Mouse (Mus musculus) natural killer cell, adult 2 months (primary cell): ENCODE data around the gene Entr1.

Experiments used
- DNase-seq, 2 experiments: peaks; one replicate each; pipeline ENCODE4 v3.0.0; 2022; ENCODE audit warnings: low spot score in 2 of 2

The Entr1 gene

GRCm38 (mm10) chr2:26389154-26389690 lies at the start of gene Entr1, which contains the start of gene Pmpca:
Entr1 (minus strand) TSS chr2:26389316.
Pmpca (plus strand) TSS chr2:26389339.
- DNase-seq: peak; percentile 74 to 80

GRCm38 (mm10) chr2:26438373-26438772 lies 49.3 kb upstream of the Entr1 start:
- no peak for DNase-seq

GRCm38 (mm10) chr2:26437221-26437620 lies 48.1 kb upstream of the Entr1 start:
- DNase-seq: no peak

GRCm38 (mm10) chr2:26434791-26435572 lies 45.9 kb upstream of the Entr1 start:
- DNase-seq: no peak

- DNase-seq: no peak
Observed at GRCm38 (mm10) chr2:26429851-26430250, 40.7 kb upstream of the Entr1 start.

GRCm38 (mm10) chr2:26424541-26424940 lies 35.4 kb upstream of the Entr1 start:
- no peak for DNase-seq

- DNase-seq: no peak
Observed at GRCm38 (mm10) chr2:26423086-26423485, 34.0 kb upstream of the Entr1 start.

- DNase-seq: no peak
Observed at GRCm38 (mm10) chr2:26421969-26422368, 32.9 kb upstream of the Entr1 start.

GRCm38 (mm10) chr2:26418120-26418519 lies 29.0 kb upstream of the Entr1 start:
- no peak for DNase-seq

- DNase-seq: no peak
Observed at GRCm38 (mm10) chr2:26417066-26417465, 27.9 kb upstream of the Entr1 start.

GRCm38 (mm10) chr2:26410931-26411411 lies 21.9 kb upstream of the Entr1 start:
- DNase-seq: no peak

- DNase-seq: no peak
Observed at GRCm38 (mm10) chr2:26410091-26410490, 21.0 kb upstream of the Entr1 start.

- no peak for DNase-seq
Observed at GRCm38 (mm10) chr2:26409362-26409761, 20.2 kb upstream of the Entr1 start.

- peak; percentile 95 for DNase-seq
Observed at GRCm38 (mm10) chr2:26408515-26409356, 19.6 kb upstream of the Entr1 start, which contains the start of gene Inpp5e. Inpp5e (minus strand) TSS chr2:26409203.

- DNase-seq: no peak
Observed at GRCm38 (mm10) chr2:26403306-26403705, 14.2 kb upstream of the Entr1 start.

GRCm38 (mm10) chr2:26402265-26402664 lies 13.1 kb upstream of the Entr1 start:
- DNase-seq: no peak

GRCm38 (mm10) chr2:26401023-26401422 lies 11.9 kb upstream of the Entr1 start:
- no peak for DNase-seq

- no peak for DNase-seq
Observed at GRCm38 (mm10) chr2:26400296-26400695, 11.2 kb upstream of the Entr1 start.

GRCm38 (mm10) chr2:26399647-26400046 lies 10.5 kb upstream of the Entr1 start:
- DNase-seq: no peak

GRCm38 (mm10) chr2:26398978-26399377 lies 9.9 kb upstream of the Entr1 start:
- DNase-seq: no peak

- DNase-seq: no peak
Observed at GRCm38 (mm10) chr2:26391617-26392016, 2.5 kb upstream of the Entr1 start.

- no peak for DNase-seq
Observed at GRCm38 (mm10) chr2:26390954-26391353, 1.8 kb upstream of the Entr1 start.
